Mouse (Mus musculus) liver, embryonic 13.5 days (tissue): ENCODE data around the gene Knstrn. TPM values are rescaled to one million over a fixed set of nuclear protein-coding genes. Genes with fewer than 3 reads are reported as not detected.

Source experiments
- ATAC-seq: fragments of 200-750 bp; cut with Nextera tagmentation; 2 replicates; pipeline ENCODE4 v1.8.0; 2017; ENCODE audit warnings: low read depth, mild to moderate bottlenecking, moderate number of reproducible peaks, moderate library complexity
- DNase-seq: peaks from one replicate; pipeline ENCODE4 v3.0.0; 2022
- H3K27ac ChIP-seq: fragments of 300-500 bp; sonication (generic); 2 replicates; pipeline ENCODE4 v1.5.1; 2015; ENCODE audit warnings: moderate library complexity, mild to moderate bottlenecking, inconsistent platforms
- H3K27me3 ChIP-seq: fragments of 300-500 bp; sonication (generic); 2 replicates; pipeline ENCODE4 v1.6.1; 2015; ENCODE audit warnings: mild to moderate bottlenecking, inconsistent platforms
- H3K36me3 ChIP-seq: fragments of 300-500 bp; sonication (generic); 2 replicates; pipeline ENCODE4 v1.6.1; 2015; ENCODE audit warnings: mild to moderate bottlenecking, inconsistent platforms
- H3K4me1 ChIP-seq: fragments of 300-500 bp; sonication (generic); replicated peaks from 2 replicates; pipeline ENCODE4 v1.6.1; 2015; ENCODE audit warnings: inconsistent platforms
- H3K4me2 ChIP-seq: fragments of 300-500 bp; sonication (generic); 2 replicates; pipeline ENCODE4 v1.6.1; 2015; ENCODE audit warnings: inconsistent platforms, mild to moderate bottlenecking, moderate library complexity
- H3K4me3 ChIP-seq: fragments of 300-500 bp; sonication (generic); replicated peaks from 2 replicates; pipeline ENCODE4 v1.5.1; 2015; ENCODE audit warnings: mild to moderate bottlenecking, inconsistent platforms
- H3K9ac ChIP-seq: fragments of 300-500 bp; sonication (generic); 2 replicates; pipeline ENCODE4 v1.6.1; 2015; ENCODE audit warnings: mild to moderate bottlenecking, inconsistent platforms
- H3K9me3 ChIP-seq: fragments of 300-500 bp; sonication (generic); replicated peaks from 2 replicates; pipeline ENCODE4 v1.6.1; 2016; ENCODE audit warnings: inconsistent platforms
- WGBS: fragments of 180-500 bp; shearing (Covaris S2); methylation state at CpG from one replicate; pipeline ENCODE4 v1.1.7; 2015; ENCODE audit not compliant: insufficient replicate concordance; 5-methylcytosine and 5-hydroxymethylcytosine counted together
- polyA plus RNA-seq: library from polyadenylated mRNA; unstranded; fragments of >200 nt; fragmentation: Nextera tagmentation; extraction: Ambion mirVana; gene quantifications from 2 replicates; pipeline ENCODE4 v1.2.1, GENCODE M21; 2015

Knstrn gene
- polyA plus RNA-seq, 1 experiment from 2014 or later, result 91.9 TPM

DNA sequence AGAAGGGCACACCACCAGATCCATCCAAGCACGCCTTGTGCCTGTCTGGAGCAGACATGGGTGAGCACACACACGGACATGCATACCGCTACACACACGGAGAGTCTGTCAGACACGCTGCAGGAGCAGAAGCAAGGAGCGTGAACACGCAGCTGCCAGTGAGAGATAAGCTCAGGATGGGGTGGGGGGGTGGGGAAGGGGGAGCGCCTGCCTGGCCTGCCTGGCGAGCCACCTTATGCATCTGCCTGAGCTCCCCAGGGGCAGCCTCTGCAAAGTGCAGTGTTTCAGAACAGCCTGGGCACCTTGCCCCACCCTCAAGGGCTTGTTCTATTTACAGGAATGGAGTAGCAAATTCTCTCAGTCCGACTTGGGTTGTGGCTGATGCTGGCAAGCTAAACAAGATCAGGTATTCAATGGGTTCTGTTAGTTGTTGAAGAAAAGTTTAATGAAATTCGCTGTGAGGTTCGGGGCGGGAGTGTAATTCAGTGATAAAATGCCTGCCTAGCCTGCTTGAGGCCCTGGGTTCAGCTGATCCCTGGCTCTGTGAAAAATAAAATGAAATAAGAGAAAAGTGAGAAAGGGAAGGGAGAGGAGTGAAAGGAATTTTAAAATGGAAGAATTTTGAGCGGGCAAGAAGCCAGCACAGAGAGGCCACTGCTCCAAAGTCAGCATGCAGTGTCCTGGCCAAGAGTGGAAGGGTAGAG, 74.2 kb downstream of the Knstrn start:
- H3K4me3 ChIP-seq, result peak overlapping the region; percentile 51
- peaks cover 31% of the 10 kb centered on the region for H3K27me3 ChIP-seq
- H3K36me3 ChIP-seq, result no peaks in the 10 kb centered on the region
- H3K4me2 ChIP-seq, result peak overlapping the region; percentile 79
- DNase-seq (peak; percentile 76), ATAC-seq (peak; percentile 93)
- 10% methylated on average over 14 of the region's 14 CpGs for WGBS
- peaks cover 50% of the 10 kb centered on the region for H3K4me1 ChIP-seq
- peak overlapping the region; percentile 68 for H3K9ac ChIP-seq
- peak overlapping the region; percentile 94 for H3K27ac ChIP-seq
- H3K9me3 ChIP-seq, result no peaks in the 10 kb centered on the region

DNA sequence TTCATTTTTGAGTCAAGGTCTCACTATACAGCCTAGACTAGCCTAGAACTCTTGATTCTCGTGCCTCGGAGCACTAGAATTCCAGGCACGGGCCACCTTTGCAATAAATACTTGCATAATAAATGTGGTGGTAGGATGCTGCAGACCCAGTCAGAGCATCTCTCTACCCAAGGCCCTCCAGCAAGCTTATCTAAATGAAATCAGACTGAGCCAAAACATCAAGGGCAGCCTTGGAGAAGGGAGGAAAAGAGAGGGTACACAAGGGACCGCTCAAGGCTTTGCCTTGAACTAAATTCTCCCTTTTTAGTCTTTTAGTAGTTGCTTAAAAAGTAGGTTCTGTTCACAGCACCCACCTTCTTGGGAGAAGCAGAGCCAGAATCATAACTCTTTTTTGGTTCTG, 77.4 kb downstream of the Knstrn start:
- ATAC-seq, result no peak
- no peaks in the 10 kb centered on the region for H3K36me3 ChIP-seq
- no peak overlapping the region for H3K4me2 ChIP-seq
- H3K27ac ChIP-seq, result no peak overlapping the region
- 87% methylated on average over 4 of the region's 4 CpGs for WGBS
- H3K9me3 ChIP-seq, result no peaks in the 10 kb centered on the region
- no peak overlapping the region for H3K9ac ChIP-seq
- DNase-seq, result no peak
- H3K4me3 ChIP-seq, result no peak overlapping the region
- peaks cover 50% of the 10 kb centered on the region for H3K27me3 ChIP-seq
- H3K4me1 ChIP-seq, result peaks cover 44% of the 10 kb centered on the region

DNA sequence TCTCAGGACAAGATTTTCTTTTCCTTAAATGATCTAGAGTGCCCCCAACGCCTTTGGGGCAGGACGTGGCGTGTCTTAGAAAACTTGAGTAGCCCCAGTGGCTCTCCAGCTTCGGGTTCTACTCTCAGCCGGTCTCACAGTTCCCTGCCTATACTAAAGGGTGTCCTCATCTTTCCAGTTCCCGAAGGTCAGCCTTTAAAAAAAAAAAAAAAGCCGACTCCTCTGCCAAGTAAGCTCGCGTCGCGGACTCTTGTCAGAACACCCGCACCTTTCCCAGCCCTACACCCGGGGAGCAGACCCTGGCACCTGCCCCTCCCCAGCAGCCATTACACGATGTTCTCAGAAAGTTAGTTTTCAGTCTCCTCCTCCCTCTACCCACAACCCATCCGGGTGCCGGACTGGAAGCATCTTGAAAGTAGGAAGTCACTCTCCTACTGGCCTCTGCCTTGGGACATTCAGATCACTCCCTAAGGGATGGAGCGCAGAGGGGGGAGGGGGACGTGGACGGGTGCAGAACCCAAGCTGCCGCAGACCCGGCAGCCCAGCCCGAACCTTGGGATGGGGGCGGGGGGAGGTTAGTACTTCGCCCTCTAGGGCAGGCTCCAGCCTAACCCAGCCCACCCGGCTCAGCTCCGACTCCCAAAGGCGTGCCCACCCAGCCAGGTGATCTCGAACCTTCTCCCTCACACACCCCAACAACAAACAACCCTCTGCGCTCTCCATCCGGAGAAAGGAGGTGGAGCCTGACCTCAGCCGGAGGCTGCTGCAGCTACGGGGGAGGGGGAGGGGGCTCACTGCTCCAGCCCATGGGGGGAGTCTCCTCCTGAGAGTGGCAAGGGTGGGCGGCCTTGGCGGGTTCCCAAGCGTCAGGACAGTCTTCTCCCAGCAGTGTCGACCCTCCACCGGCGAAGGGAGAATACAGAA, 82.4 kb downstream of the Knstrn start:
- Histone ChIP-seq H3K9me3 (no peaks in the 10 kb centered on the region), H3K9ac (peak overlapping the region; percentile 50), H3K4me3 (peak overlapping the region; percentile 51), H3K4me1 (peaks cover 43% of the 10 kb centered on the region), H3K4me2 (peak overlapping the region; percentile 69), H3K27ac (no peak overlapping the region), H3K36me3 (no peaks in the 10 kb centered on the region), H3K27me3 (peaks cover 97% of the 10 kb centered on the region)
- no peak for DNase-seq
- ATAC-seq, result no peak
- WGBS, result 2% methylated on average over 38 of the region's 38 CpGs

DNA sequence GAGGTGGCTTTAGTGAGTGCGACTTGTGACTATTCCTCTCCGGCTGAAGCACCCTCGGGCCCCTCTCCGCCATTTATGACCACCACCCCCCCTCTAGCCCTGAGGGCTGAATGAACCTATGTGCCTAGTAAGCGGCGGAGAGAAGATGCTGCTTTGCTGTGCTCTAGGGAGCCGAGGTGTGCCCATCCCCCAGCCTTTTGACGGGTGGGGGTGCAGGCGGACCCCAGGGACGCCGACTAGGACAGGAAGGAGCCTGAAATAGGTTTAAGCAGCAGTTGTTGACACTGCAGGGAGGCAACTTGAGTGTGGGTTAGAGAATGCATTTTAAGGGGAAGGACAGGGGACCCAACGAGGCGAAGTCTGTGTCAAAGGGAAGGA, 83.1 kb downstream of the Knstrn start:
- no peak for ATAC-seq
- H3K4me1 ChIP-seq, result peaks cover 43% of the 10 kb centered on the region
- H3K9ac ChIP-seq, result peak overlapping the region; percentile 50
- peak overlapping the region; percentile 69 for H3K4me2 ChIP-seq
- H3K36me3 ChIP-seq, result no peaks in the 10 kb centered on the region
- DNase-seq, result no peak
- H3K27ac ChIP-seq, result no peak overlapping the region
- H3K4me3 ChIP-seq, result peak overlapping the region; percentile 51
- WGBS, result under 1% methylated on average over 13 of the region's 13 CpGs
- H3K27me3 ChIP-seq, result peaks cover 91% of the 10 kb centered on the region
- no peaks in the 10 kb centered on the region for H3K9me3 ChIP-seq

DNA sequence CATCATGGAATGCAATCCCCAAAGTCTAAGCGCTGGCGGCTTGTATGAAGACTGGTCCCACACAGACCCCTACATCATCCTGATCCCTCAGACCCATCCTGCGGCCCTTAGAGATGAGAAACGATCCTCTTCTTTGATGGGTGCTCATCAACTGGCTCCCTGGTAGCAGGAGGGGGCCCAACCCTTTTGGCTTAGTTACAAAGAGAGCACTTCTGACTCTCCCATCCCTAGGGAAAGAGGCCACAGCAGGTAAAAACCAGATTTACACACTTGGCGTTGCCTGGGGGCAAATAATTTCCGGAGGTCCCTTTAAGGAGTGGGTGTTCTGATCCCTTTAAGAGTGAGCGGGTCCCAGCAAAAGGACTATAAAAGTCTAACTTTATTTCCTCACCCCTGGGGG, 83.6 kb downstream of the Knstrn start:
- no peak overlapping the region for H3K9ac ChIP-seq
- no peaks in the 10 kb centered on the region for H3K9me3 ChIP-seq
- peaks cover 47% of the 10 kb centered on the region for H3K4me1 ChIP-seq
- peaks cover 87% of the 10 kb centered on the region for H3K27me3 ChIP-seq
- H3K36me3 ChIP-seq, result no peaks in the 10 kb centered on the region
- peak overlapping the region; percentile 69 for H3K4me2 ChIP-seq
- ATAC-seq, result no peak
- no peak overlapping the region for H3K27ac ChIP-seq
- WGBS, result 5% methylated on average over 7 of the region's 7 CpGs
- DNase-seq, result no peak
- peak overlapping the region; percentile 51 for H3K4me3 ChIP-seq

DNA sequence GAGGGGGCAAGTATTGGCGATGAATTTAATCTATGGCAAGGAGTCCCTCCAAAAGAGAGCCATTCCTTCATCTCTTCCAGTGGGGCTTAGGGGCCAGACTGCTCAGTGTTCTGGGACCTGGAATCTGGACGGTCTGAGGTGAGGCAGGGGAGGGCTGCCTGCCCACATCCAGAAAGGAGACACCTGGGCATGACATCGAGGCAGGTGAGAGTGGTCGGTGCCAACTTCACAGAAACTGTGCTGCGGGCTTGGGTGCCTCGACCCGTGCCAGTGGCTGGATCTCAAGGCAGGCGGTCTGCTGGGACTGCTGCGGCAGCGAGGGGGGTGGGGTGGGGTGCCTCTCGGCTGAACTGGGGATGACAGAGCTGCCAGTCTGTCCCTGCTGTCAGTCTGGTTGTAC, 84.0 kb downstream of the Knstrn start:
- DNase-seq (no peak), ATAC-seq (no peak)
- Histone ChIP-seq H3K9ac (no peak overlapping the region), H3K4me2 (no peak overlapping the region), H3K27me3 (peaks cover 87% of the 10 kb centered on the region), H3K27ac (no peak overlapping the region), H3K36me3 (no peaks in the 10 kb centered on the region), H3K4me1 (peaks cover 49% of the 10 kb centered on the region), H3K9me3 (no peaks in the 10 kb centered on the region), H3K4me3 (no peak overlapping the region)
- 9% methylated on average over 11 of the region's 11 CpGs for WGBS

DNA sequence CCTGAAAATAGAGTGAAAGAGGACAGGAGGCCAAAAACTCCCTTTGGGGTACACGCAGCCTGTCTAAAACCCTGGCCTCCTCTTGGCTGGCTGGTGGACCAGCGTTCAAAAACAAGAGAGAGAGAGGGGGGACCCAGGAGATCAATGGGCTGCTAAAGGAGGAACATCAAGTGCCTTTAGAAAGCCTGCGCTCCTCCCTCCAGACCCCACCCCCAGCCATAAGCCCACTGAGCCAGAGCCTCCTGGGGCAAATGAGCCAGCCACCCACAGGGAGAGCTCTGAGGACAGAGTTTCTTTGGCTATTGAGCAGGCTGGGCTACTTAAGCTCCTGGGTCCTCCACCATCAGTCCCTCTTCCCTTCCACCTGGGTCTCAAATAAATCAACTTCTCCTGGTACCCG, 85.0 kb downstream of the Knstrn start:
- H3K27me3 ChIP-seq, result peaks cover 84% of the 10 kb centered on the region
- no peak overlapping the region for H3K4me2 ChIP-seq
- no peak overlapping the region for H3K27ac ChIP-seq
- H3K36me3 ChIP-seq, result no peaks in the 10 kb centered on the region
- 16% methylated on average over 4 of the region's 4 CpGs for WGBS
- H3K4me1 ChIP-seq, result peaks cover 55% of the 10 kb centered on the region
- ATAC-seq (no peak), DNase-seq (no peak)
- H3K4me3 ChIP-seq, result no peak overlapping the region
- H3K9me3 ChIP-seq, result no peaks in the 10 kb centered on the region
- H3K9ac ChIP-seq, result no peak overlapping the region

DNA sequence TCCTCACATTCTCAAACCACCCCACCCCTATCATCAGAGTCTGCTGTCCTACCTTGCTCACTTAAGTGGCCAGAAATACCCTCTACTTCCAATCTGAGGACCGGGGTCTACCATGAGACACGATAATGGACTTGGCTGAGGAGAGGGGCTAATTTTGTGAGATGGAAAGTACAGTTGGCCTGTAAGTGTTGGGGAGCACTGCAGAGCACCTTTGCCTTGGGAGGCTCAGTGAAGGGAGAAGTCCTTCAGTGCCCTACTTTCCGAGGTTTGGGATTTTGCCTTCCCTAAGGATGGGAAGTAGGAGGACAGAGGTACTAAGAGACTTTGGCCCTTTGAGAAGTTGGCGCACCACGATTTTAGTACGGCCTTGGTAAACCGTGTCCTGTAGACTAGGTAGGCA, 85.5 kb downstream of the Knstrn start:
- Histone ChIP-seq H3K9ac (no peak overlapping the region), H3K27ac (no peak overlapping the region), H3K36me3 (no peaks in the 10 kb centered on the region), H3K4me2 (no peak overlapping the region), H3K27me3 (peaks cover 83% of the 10 kb centered on the region), H3K9me3 (no peaks in the 10 kb centered on the region), H3K4me1 (peaks cover 60% of the 10 kb centered on the region), H3K4me3 (no peak overlapping the region)
- whole genome bisulfite sequencing, result 30% methylated on average over 7 of the region's 7 CpGs
- DNase-seq (no peak), ATAC-seq (no peak)

DNA sequence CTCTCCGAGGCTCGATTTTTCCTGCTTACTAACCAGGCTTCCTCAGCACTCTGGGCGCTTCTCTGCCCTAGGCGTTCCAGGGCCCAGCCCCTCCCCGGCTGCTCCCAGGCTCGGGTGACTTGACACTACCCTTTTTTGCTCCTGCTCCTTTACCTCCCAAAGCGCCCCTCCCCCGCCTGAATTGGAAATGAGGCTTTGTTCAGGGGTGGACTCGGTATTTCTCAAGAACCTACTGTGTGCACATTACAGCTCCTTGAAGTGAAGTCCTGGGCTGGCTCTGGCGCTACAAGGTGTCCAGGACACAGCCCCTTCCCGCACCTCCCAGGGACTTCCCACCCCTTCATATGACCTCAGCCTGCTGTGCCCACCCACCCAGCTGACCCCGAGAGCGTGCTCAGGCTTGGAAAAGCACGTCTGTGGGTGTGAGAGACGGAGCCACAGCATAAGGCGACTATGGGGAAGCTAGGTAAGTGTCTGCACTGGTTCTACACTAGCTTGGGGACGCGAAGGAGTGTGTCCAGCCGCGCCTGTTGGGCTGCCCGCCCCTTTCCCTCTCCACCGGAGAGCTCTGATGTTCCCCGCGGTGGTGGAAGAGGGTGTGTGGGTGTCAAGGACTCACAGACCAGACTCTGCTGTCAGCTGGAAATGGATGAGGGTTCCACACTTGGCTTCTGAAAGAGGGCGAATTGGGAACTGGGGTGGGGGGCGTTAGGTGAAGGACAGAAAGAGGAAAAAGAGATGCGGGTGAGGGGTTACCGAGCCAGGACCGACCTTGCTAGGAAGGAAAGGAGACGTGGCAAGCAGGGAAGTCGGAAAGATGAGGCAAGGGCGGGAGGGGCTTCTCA, 86.4 kb downstream of the Knstrn start, which contains the start of gene Bahd1:
Gene Bahd1, plus strand, starts transcription at position 397 of the 845 bp plus-strand sequence.
- peak; percentile 35 for DNase-seq
- Histone ChIP-seq H3K27ac (peak within 1 kb of the TSS; percentile 30; the same call in 1 of the 2 replicates), H3K4me2 (peak within 1 kb of the TSS; percentile 100), H3K9ac (peak within 1 kb of the TSS; percentile 95), H3K36me3 (no peaks in the 10 kb centered on the region), H3K9me3 (no peaks in the 10 kb centered on the region), H3K4me1 (peaks cover 69% of the 10 kb centered on the region), H3K27me3 (peaks cover 74% of the 10 kb centered on the region), H3K4me3 (peak within 1 kb of the TSS; percentile 98)
- under 1% methylated on average over 32 of the region's 32 CpGs for WGBS
- ATAC-seq, result no peak

DNA sequence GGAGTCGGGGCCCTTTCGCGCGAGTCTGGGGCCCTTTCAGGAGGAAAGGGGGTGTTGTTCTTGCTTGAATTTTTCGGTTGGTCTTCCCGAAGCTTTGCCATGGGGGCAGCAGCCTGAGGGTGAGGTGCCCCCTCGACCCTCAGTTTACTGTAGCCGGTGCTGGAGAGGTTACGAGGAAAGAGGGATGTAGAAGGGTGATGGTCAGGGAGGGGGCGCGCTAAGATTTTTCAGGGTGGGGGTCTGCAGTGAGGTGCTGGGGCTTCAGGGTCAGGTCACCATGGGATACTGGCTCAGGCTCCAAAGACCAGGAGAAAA, 87.0 kb downstream of the Knstrn start:
- Histone ChIP-seq H3K4me2 (peak overlapping the region; percentile 100), H3K36me3 (no peaks in the 10 kb centered on the region), H3K4me1 (peaks cover 75% of the 10 kb centered on the region), H3K27ac (peak overlapping the region; percentile 30; the same call in 1 of the 2 replicates), H3K4me3 (peak overlapping the region; percentile 98), H3K27me3 (peaks cover 68% of the 10 kb centered on the region), H3K9me3 (no peaks in the 10 kb centered on the region), H3K9ac (peak overlapping the region; percentile 95)
- ATAC-seq (no peak), DNase-seq (no peak)
- 1% methylated on average over 11 of the region's 11 CpGs for WGBS
